20 mouse cellular contexts compared by ENCODE assay signal in the genomic region with DNA sequence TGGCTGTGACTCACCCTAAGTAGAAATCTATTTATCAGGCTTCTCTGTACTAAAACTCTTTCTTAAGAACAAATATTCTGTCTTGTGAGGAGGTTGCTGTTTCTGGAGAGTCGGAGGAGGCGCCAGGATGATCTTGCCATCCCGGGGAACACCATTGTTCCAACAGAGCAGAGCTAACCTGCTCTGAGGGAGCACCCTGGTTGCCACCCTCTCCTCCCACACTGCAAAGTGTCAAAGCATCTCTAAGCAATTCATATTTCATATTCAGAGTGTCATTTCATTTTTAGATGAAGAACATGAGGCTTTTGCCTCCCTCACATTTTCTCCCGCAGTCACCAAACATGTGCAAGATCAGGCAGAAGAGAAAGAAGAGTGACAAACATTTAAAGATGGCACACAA.
DNase-seq lines count a peak whose midpoint lies in the region; ATAC-seq and TF ChIP-seq lines count a peak whose summit lies in the region.
"Had no signal": no experiment of that assay in that cellular context is flagged by ENCODE, and none has a peak within 500 bp of the region (broad histone marks: within the 10 kb centered on the region; RNA-seq: fewer than 3 reads in every experiment).

No protein-coding gene starts in this region.

- no peaks in the 10 kb centered on the region for H3K9me3 ChIP-seq in midbrain, embryonic 11.5 days (ENCODE audit: control insufficient read depth, low read length)
- H3K9me3 ChIP-seq: embryonic facial prominence, embryonic 12.5 days; intestine, embryonic 15.5 days; limb, embryonic 10.5 days; midbrain, embryonic 15.5 days had no signal

- DNase-seq in layer of hippocampus, adult 8-10 months (ENCODE audit: low spot score in 2 of 2), result peak; percentile 7 to 9
- DNase-seq in layer of hippocampus, adult 11-12 months (ENCODE audit: low spot score), result no peak
- peak; percentile 17 to 32 for DNase-seq in frontal cortex, postnatal 10 days (ENCODE audit: low spot score in 2 of 2)
- DNase-seq in left cerebral cortex, adult 2 months (ENCODE audit: extremely low spot score in 1 of 2, low spot score in 2 of 2), result peak; percentile 23 to 57
- DNase-seq in right cerebral cortex, postnatal 36 days (ENCODE audit: low spot score in 2 of 2), result peak; percentile 43 to 66
- DNase-seq in midbrain, embryonic 11.5 days (ENCODE audit: low spot score, missing footprints), result no peak
- DNase-seq in urinary bladder, postnatal 25 days (ENCODE audit: low spot score), result no peak
- DNase-seq: adrenal gland, postnatal 10 days; cerebellum, adult 8-10 months; lung, embryonic 14.5 days; thymus, postnatal 25 days had no signal

- H3K27me3 ChIP-seq in midbrain, embryonic 11.5 days (ENCODE audit: control insufficient read depth, insufficient read depth, low read length), result no peaks in the 10 kb centered on the region
- H3K27me3 ChIP-seq: embryonic facial prominence, embryonic 12.5 days; intestine, embryonic 15.5 days; midbrain, embryonic 15.5 days had no signal

- H3K36me3 ChIP-seq in midbrain, embryonic 11.5 days (ENCODE audit: control insufficient read depth, insufficient read depth, low read length), result no peaks in the 10 kb centered on the region
- H3K36me3 ChIP-seq: embryonic facial prominence, embryonic 12.5 days; intestine, embryonic 15.5 days; limb, embryonic 10.5 days; midbrain, embryonic 15.5 days had no signal

- intact Hi-C loops in left cerebral cortex, adult 2 months (cut with DNase I), result loop anchor here (5.0 to 10.0 kb wide), 2 partner anchors 176 to 327 kb away; no protein-coding TSS in a partner anchor

- WGBS in midbrain, embryonic 11.5 days, result 91% methylated on average over 4 of the region's 4 CpGs

- no peak for ATAC-seq in midbrain, embryonic 11.5 days (ENCODE audit: low FRiP score)
- ATAC-seq: intestine, embryonic 15.5 days; midbrain, embryonic 15.5 days had no signal

- TF ChIP-seq CTCF in left cerebral cortex, adult 2 months (IDR thresholded peaks at IDR 0.05), result no peak

- H3K4me1 ChIP-seq in midbrain, embryonic 11.5 days (ENCODE audit: control insufficient read depth, insufficient read depth, low read length), result no peaks in the 10 kb centered on the region
- H3K4me1 ChIP-seq: embryonic facial prominence, embryonic 12.5 days; intestine, embryonic 15.5 days; limb, embryonic 10.5 days; midbrain, embryonic 15.5 days had no signal

- no peak overlapping the region for H3K4me2 ChIP-seq in midbrain, embryonic 11.5 days
- H3K4me2 ChIP-seq: embryonic facial prominence, embryonic 12.5 days; heart, embryonic 11.5 days; hindbrain, embryonic 14.5 days; intestine, embryonic 15.5 days; liver, embryonic 11.5 days; lung, embryonic 14.5 days; midbrain, embryonic 15.5 days had no signal

- H3K9ac ChIP-seq in midbrain, embryonic 11.5 days (ENCODE audit: low read length), result no peak overlapping the region
- H3K9ac ChIP-seq: embryonic facial prominence, embryonic 12.5 days; hindbrain, embryonic 14.5 days; intestine, embryonic 15.5 days; lung, embryonic 14.5 days; midbrain, embryonic 15.5 days had no signal

- no peak overlapping the region for H3K27ac ChIP-seq in left cerebral cortex, adult 2 months
- no peak overlapping the region for H3K27ac ChIP-seq in midbrain, embryonic 11.5 days (ENCODE audit: low read depth, low read length)
- H3K27ac ChIP-seq: embryonic facial prominence, embryonic 12.5 days; hindbrain, embryonic 14.5 days; intestine, embryonic 15.5 days; limb, embryonic 10.5 days; macrophage; midbrain, embryonic 15.5 days; stomach, postnatal 0 days had no signal

- no peak overlapping the region for H3K4me3 ChIP-seq in left cerebral cortex, adult 2 months
- no peak overlapping the region for H3K4me3 ChIP-seq in midbrain, embryonic 11.5 days (ENCODE audit: low read depth, low read length)
- H3K4me3 ChIP-seq: embryonic facial prominence, embryonic 12.5 days; intestine, embryonic 15.5 days; limb, embryonic 10.5 days; midbrain, embryonic 15.5 days had no signal

Comparison
In these comparisons a context has a peak if more than half of its experiments do, and no peak if none do; other contexts are left out.
1. DNase-seq: peak in layer of hippocampus, adult 8-10 months (2 of 2), frontal cortex, postnatal 10 days (2 of 2), left cerebral cortex, adult 2 months (2 of 2) and right cerebral cortex, postnatal 36 days (2 of 2); none in layer of hippocampus, adult 11-12 months (single experiment), midbrain, embryonic 11.5 days (single experiment) and urinary bladder, postnatal 25 days (single experiment).